Mouse (Mus musculus): ENCODE measurements around the gene Plekha4.

GRCm38 (mm10) chr7:45490822-45491221 lies 35.3 kb upstream of the Plekha4 start:
- TF ChIP-seq CTCF (IDR thresholded peaks at IDR 0.05; ENCODE audit: borderline replicate concordance, insufficient read depth, low read depth, low read length) (no peak), POLR2A (IDR thresholded peaks at IDR 0.05; ENCODE audit: borderline replicate concordance, insufficient read depth, low read length) (no peak)

Data from cerebellum, adult 2 months (tissue).